Mouse (Mus musculus) brain, embryonic 14.5 days (tissue): ENCODE data around the gene Cep83. TPM values are rescaled to one million over a fixed set of nuclear protein-coding genes. Genes with fewer than 3 reads are reported as not detected.

Experiments used
- DNase-seq: peaks from one replicate; pipeline ENCODE4 v3.0.0-alpha.2; 2011; ENCODE audit warnings: low read depth
- CTCF ChIP-seq: fragments of 200-500 bp; IDR thresholded peaks from 2 replicates; pipeline ENCODE4 v1.5.1; 2012; ENCODE audit warnings: inconsistent platforms, mild to moderate bottlenecking, moderate library complexity, borderline replicate concordance; ENCODE audit not compliant: insufficient read depth, insufficient read length; ENCODE audit errors: extremely low read depth
- POLR2A ChIP-seq: fragments of 200-500 bp; IDR thresholded peaks from 2 replicates; pipeline ENCODE4 v1.6.1; 2012; ENCODE audit warnings: mild to moderate bottlenecking, inconsistent platforms, borderline replicate concordance; ENCODE audit not compliant: poor library complexity, insufficient read depth, insufficient read length, severe bottlenecking; ENCODE audit errors: extremely low read depth
- polyA plus RNA-seq: library from polyadenylated mRNA; depleted of rRNA; stranded (reverse); fragments of >200 nt; gene quantifications from 2 replicates; pipeline ENCODE4 v1.2.3, GENCODE M21; 2012

The Cep83 gene
- polyA plus RNA-seq, 1 experiment = 24.1 TPM

- no peak for TF ChIP-seq POLR2A
- no peak for TF ChIP-seq CTCF
- peak; percentile 49 for DNase-seq
Observed at GRCm38 (mm10) chr10:94823971-94824760, 135.7 kb downstream of the Cep83 start.

GRCm38 (mm10) chr10:94825951-94826350 lies 137.5 kb downstream of the Cep83 start:
- no peak for DNase-seq
- no peak for TF ChIP-seq CTCF

GRCm38 (mm10) chr10:94826436-94826835 lies 138.0 kb downstream of the Cep83 start:
- no peak for DNase-seq
- no peak for TF ChIP-seq POLR2A
- no peak for TF ChIP-seq CTCF

- DNase-seq = no peak
- no peak for TF ChIP-seq POLR2A
- no peak for TF ChIP-seq CTCF
Observed at GRCm38 (mm10) chr10:94827325-94827724, 138.9 kb downstream of the Cep83 start.

GRCm38 (mm10) chr10:94827890-94828733 lies 139.7 kb downstream of the Cep83 start:
- TF ChIP-seq POLR2A (no peak), CTCF (no peak)
- DNase-seq = no peak

GRCm38 (mm10) chr10:94828734-94829230 lies 140.3 kb downstream of the Cep83 start:
- TF ChIP-seq CTCF = no peak
- TF ChIP-seq POLR2A = no peak
- no peak for DNase-seq

GRCm38 (mm10) chr10:94829407-94829806 lies 141.0 kb downstream of the Cep83 start:
- peak; percentile 97 for DNase-seq
- TF ChIP-seq POLR2A (no peak), CTCF (no peak)

- no peak for TF ChIP-seq POLR2A
- TF ChIP-seq CTCF = no peak
- no peak for DNase-seq
Observed at GRCm38 (mm10) chr10:94835874-94836273, 147.4 kb downstream of the Cep83 start.
